Mouse (Mus musculus): ENCODE data around the gene C130060K24Rik.

Gene C130060K24Rik

GRCm38 (mm10) chr6:65380918-65381772 is at the start of gene C130060K24Rik:
TSS of gene C130060K24Rik (plus strand) at chr6:65381105.
- DNase-seq, result no peak

DNA sequence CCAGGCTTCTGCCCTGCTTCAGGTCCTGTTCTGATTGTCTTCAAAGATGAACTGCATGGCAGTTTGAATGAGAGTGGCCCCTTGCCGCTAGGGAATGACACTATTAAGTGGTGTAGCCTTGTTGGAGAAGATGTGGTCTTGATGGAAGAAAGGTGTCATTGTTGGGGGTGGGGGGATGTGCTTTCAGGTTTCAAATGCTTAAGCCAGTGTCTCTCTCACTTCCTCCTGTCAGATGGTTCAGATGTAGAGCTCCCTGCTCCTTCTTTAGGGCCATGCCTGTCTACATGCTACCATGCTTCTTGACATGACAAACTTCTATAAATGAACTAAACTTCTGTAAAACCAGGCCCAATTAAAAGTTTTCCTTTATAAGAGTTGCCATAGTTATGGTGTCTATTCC is 46.7 kb upstream of the C130060K24Rik start:
- no peak for DNase-seq

DNA sequence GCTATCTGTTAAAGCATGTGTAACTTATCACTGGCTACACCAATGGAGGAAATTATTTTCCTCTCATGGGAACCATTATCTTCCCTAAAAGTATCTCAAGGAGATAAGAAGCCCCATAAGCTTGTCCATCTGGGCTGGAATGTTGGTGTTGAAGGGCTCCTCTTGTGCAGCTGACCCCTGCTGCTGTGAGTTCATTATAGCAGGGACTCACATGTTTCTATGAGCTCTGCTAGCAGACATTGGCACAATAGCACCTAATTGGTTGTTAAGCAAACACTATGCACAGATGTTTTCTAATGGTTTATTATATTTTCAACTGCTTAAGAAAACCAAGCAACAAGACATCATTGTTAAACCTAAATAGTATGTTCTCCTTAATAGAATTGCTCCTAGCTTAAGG is 41.5 kb upstream of the C130060K24Rik start:
- no peak for DNase-seq

DNA sequence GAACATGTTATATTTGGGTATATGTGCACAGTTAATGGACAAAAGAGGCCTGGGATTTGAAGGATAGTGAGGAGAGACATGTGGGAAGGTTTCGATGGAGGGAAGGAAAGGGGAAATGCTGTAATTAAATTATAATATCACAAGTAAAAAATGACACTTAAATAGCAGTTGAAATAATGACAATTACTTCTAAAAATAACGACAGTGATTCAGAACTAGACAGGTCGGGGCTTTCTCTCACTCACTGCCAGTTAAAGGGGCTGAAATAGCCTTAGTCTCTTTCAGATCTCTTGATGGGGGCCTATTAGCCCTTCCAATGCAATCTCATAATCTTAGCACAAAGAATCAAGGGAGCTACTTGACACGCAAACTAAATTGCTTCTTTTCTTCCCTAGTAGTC is 39.5 kb upstream of the C130060K24Rik start:
- DNase-seq, result no peak

DNA sequence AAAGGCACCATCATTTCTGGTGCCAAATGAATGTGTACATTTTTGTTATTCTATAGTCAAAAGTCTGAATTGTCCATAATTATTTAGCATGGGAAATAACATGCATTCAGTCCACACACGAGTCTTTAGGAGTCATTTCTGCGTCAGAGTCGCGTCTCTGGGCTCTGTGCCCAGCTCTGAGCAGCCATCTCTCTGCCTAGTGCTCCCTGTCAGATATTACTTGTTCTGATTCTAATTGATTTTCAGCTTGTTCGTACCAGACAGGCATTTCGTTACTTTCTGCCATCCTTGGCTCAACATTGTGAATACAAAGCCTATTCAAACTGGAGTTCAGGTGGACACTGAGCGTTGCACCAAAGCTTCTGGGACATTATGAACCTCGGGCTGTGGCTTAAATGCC is 33.2 kb upstream of the C130060K24Rik start:
- no peak for DNase-seq

- no peak for DNase-seq
These were observed 32.6 kb upstream of the C130060K24Rik start for GRCm38 (mm10) chr6:65348255-65348654.

GRCm38 (mm10) chr6:65351622-65352021 is 29.3 kb upstream of the C130060K24Rik start:
- DNase-seq, result no peak

DNA sequence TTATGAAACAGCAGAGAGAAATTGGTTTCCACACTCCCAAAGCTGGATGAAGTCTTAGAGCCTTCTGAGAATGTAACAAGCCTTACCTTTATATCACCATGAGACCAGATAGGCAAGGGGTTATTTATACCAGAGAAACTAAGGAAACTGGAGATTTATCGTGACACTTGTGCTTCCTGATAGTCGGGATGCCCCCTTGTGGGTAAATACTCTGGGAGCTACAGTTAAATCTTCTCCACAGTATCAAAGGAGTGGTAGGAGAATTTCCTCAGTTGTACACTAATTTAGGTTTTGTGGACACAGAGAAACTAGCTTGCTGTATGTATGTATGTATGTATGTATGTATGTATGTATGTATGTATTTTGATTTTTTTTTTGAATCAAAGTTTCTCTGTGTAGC is 5.0 kb upstream of the C130060K24Rik start:
- no peak for DNase-seq

GRCm38 (mm10) chr6:65421888-65422287 is 41.0 kb downstream of the C130060K24Rik start:
- DNase-seq, result no peak

- DNase-seq, result no peak
These were observed 46.2 kb downstream of the C130060K24Rik start for GRCm38 (mm10) chr6:65427065-65427464.

- no peak for DNase-seq
These were observed 52.3 kb downstream of the C130060K24Rik start for GRCm38 (mm10) chr6:65433159-65433558.

DNA sequence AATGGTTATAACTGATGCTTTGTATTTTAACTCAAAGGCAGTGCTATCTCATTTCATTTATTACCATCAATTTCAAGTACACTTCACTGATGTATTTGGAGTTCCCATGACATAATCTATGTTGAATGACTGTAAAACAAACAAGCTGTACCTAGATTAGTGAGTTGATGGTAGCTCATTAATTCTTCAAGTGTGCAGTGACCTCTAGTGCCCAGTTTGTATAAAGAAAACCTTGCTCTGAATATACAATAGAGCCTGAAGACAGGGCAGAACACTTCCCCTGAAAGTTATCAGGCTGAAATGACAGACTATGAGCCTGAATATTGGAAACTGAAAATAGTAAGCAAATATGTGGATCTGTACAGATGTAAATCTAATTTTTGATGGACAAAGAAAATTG is 72.6 kb downstream of the C130060K24Rik start:
- no peak for DNase-seq

DNA sequence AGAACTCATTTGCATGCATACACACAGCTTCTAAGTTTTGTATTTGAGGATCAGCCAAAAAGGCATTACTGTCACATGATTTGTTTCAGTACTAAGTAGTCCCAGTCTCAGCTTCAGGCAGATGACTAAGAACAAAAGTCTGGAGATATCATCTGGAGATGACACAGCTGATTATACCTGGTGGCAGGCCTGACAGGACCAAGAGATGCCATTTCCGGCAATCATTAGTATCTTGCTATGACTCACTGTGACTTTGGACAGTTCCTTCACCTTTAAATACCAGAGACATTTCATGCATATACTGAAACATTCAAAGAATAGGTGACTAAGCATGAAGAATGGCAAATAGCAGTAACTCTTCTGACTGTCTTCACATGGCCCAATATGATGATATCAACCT is 84.4 kb downstream of the C130060K24Rik start:
- DNase-seq, result no peak

- DNase-seq, result no peak
These were observed 89.4 kb downstream of the C130060K24Rik start for GRCm38 (mm10) chr6:65470320-65470719.

GRCm38 (mm10) chr6:65472455-65472854 is 91.5 kb downstream of the C130060K24Rik start:
- no peak for DNase-seq

DNA sequence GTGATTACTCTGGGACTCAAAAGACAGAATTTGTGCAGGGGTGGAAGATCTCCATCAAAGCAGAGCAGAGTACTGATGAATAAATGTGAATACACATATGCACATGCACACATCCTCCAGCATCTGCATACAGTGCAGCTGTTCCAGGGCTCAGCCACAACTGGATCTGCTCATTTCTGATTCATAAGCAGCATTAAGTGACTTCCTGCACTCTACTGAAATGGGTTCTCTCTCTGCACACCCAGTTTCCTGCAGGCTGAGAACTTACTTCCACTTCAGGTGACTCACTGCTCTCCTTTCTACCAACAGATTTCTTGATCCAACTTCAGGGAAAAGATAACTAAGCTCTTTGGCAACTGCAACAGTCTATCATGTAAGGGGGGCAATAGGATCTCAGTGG is 117.9 kb downstream of the C130060K24Rik start:
- no peak for DNase-seq

Measured in kidney, adult 18-20 months (tissue).